Mouse (Mus musculus) yolk sac, embryonic 10.5 days (tissue): ENCODE data around the gene Zkscan6.

ENCODE experiments used
- DNase-seq: peaks from one replicate; pipeline ENCODE4 v3.0.0-alpha.2; 2017; ENCODE audit warnings: low spot score

Gene Zkscan6

GRCm38 (mm10) chr11:65812088-65812487 is 5.1 kb downstream of the Zkscan6 start:
- DNase-seq: no peak

GRCm38 (mm10) chr11:65814381-65814780 is 7.4 kb downstream of the Zkscan6 start:
- no peak for DNase-seq

- DNase-seq: no peak
Observed at GRCm38 (mm10) chr11:65816237-65816636, 9.3 kb downstream of the Zkscan6 start.

DNA sequence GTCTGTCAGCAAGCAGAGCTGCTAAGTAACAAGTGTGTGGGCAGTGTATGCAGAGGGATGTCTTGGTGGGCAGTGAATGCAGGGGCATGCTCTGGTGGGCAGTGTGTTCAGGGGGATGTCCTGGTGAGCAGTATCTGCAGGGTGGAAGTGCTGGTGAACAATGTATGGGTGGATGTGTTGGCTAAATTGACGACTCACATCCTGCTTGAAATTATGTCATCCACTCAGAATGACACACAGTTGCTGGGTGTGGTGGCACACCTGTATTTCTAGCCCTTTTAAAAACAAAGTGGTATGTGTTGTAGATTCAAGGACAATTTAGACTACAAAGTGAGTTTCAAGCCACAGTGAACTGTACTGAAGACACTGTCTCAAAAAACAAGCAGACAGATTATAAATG is 11.2 kb downstream of the Zkscan6 start:
- no peak for DNase-seq

- no peak for DNase-seq
Observed at GRCm38 (mm10) chr11:65820280-65820679, 13.3 kb downstream of the Zkscan6 start.

DNA sequence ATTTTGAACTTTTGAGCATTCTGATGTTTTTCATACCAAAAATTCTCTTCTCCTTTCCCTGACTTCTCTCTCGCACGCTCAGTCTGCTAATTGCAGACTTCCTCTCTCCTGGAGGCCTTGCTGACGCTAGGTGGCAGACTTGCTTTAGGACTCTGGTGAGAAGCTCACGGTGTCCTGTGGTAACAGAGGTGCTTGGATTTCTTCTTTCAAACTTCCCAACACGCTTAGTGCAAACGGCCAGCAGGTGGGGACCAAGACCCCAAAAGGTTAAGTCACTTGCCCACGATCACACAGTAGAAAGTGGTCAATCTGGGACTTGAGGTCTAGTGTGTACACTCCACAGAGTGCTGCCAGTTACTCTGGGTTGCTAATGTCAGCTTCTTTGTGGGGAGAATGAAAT is 13.9 kb downstream of the Zkscan6 start:
- DNase-seq: peak; percentile 36

GRCm38 (mm10) chr11:65824556-65824955 is 17.6 kb downstream of the Zkscan6 start:
- DNase-seq: no peak

DNA sequence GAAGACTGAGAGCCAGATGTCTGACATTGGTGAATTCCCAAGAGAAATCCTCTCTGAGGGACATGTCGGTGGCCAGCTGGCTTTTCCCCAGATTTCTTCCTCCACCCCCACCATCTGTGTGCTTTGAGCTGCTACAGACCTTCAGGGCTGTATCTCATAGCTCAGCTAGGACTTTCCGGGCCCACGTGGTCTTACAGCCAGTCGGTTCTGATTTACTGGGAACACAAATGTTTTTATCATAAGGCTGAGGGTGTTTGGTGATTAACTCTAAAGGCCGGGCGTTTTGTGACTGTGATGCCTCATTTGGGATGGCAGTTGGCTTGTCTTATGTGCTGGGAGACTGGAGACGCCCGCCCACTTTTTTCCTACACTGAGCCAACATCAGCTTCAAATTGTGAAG is 32.0 kb downstream of the Zkscan6 start:
- no peak for DNase-seq

GRCm38 (mm10) chr11:65846446-65846845 is 39.5 kb downstream of the Zkscan6 start:
- no peak for DNase-seq

DNA sequence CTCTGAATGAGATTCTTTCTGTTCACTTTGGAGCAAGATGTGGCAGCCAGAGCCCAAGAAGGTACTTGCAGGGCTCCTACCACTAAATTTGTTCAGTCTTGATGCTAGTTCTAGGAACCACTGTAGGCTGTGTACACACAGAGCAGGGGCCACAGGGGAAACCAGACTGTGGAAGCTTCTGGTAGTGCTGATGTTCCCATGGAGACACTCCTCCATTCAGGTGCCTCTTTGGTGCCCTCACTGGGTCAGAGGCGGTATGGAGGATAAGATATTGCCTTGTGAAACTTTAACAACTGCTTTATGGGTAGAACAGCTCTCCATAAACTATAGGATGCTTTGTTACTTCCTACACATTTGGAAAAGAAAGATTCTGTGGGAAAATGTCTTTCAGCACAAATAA is 45.1 kb downstream of the Zkscan6 start:
- DNase-seq: no peak

GRCm38 (mm10) chr11:65861476-65861875 is 54.5 kb downstream of the Zkscan6 start:
- DNase-seq: no peak

- no peak for DNase-seq
Observed at GRCm38 (mm10) chr11:65877146-65877775, 70.3 kb downstream of the Zkscan6 start.
